8 mouse cellular contexts compared by ENCODE assay signal in genomic region chr4:123050681-123051211, GRCm38 (mm10). TPM values are rescaled to one million over a fixed set of nuclear protein-coding genes. Genes with fewer than 3 reads are reported as not detected.
DNase-seq lines count a peak whose midpoint lies in the region; ATAC-seq and TF ChIP-seq lines count a peak whose summit lies in the region.

No protein-coding gene starts in this region.

- no peak for TF ChIP-seq POLR2A in liver, adult 2 months (IDR thresholded peaks at IDR 0.05; ENCODE audit: extremely low read depth, insufficient read depth, low read length)

- TF ChIP-seq CTCF in liver, adult 2 months (IDR thresholded peaks at IDR 0.05; ENCODE audit: low read depth, low read length) = no peak

- H3K4me3 ChIP-seq in hindbrain, embryonic 11.5 days (ENCODE audit: low read depth, low read length) = no peak overlapping the region
- no peak overlapping the region for H3K4me3 ChIP-seq in hindbrain, embryonic 10.5 days
- H3K4me3 ChIP-seq in embryonic facial prominence, embryonic 12.5 days = no peak overlapping the region
- no peak overlapping the region for H3K4me3 ChIP-seq in kidney, embryonic 14.5 days (ENCODE audit: low read length)
- no peak overlapping the region for H3K4me3 ChIP-seq in liver, adult 2 months (ENCODE audit: insufficient read depth, low read depth, low read length)
- H3K4me3 ChIP-seq in stomach, embryonic 15.5 days (replicated peaks) = no peak overlapping the region

- H3K36me3 ChIP-seq in hindbrain, embryonic 11.5 days (ENCODE audit: control insufficient read depth, insufficient read depth, low read length) = peaks cover 9% of the 10 kb centered on the region
- H3K36me3 ChIP-seq in hindbrain, embryonic 10.5 days = peaks cover 100% of the 10 kb centered on the region
- peaks cover 63% of the 10 kb centered on the region for H3K36me3 ChIP-seq in embryonic facial prominence, embryonic 12.5 days
- peaks cover 89% of the 10 kb centered on the region for H3K36me3 ChIP-seq in kidney, embryonic 14.5 days (ENCODE audit: control insufficient read depth, insufficient read depth, low read length)
- peaks cover 52% of the 10 kb centered on the region for H3K36me3 ChIP-seq in liver, adult 2 months (ENCODE audit: control insufficient read depth, insufficient read depth, low read length)
- H3K36me3 ChIP-seq in stomach, embryonic 15.5 days = peaks cover 40% of the 10 kb centered on the region

- H3K27ac ChIP-seq in hindbrain, embryonic 11.5 days (ENCODE audit: low read depth, low read length) = peak overlapping the region; percentile 59
- no peak overlapping the region; the same call in 1 of the 2 replicates for H3K27ac ChIP-seq in hindbrain, embryonic 10.5 days
- H3K27ac ChIP-seq in embryonic facial prominence, embryonic 12.5 days = peak overlapping the region; percentile 12; the same call in 1 of the 2 replicates
- peak overlapping the region; percentile 26; the same call in 1 of the 2 replicates for H3K27ac ChIP-seq in kidney, embryonic 14.5 days (ENCODE audit: low read depth, low read length)
- H3K27ac ChIP-seq in liver, adult 2 months (replicated peaks; ENCODE audit: insufficient read depth, low read depth, low read length) = no peak overlapping the region
- H3K27ac ChIP-seq in stomach, embryonic 15.5 days = peak overlapping the region; percentile 74

- H3K4me1 ChIP-seq in hindbrain, embryonic 11.5 days (replicated peaks; ENCODE audit: control insufficient read depth, insufficient read depth, low read length) = no peaks in the 10 kb centered on the region
- peaks cover 18% of the 10 kb centered on the region for H3K4me1 ChIP-seq in hindbrain, embryonic 10.5 days (replicated peaks)
- H3K4me1 ChIP-seq in embryonic facial prominence, embryonic 12.5 days = peaks cover 14% of the 10 kb centered on the region
- no peaks in the 10 kb centered on the region for H3K4me1 ChIP-seq in kidney, embryonic 14.5 days (ENCODE audit: control insufficient read depth, insufficient read depth, low read length)
- H3K4me1 ChIP-seq in liver, adult 2 months (ENCODE audit: control insufficient read depth, insufficient read depth, low read length) = peaks cover 6% of the 10 kb centered on the region
- H3K4me1 ChIP-seq in stomach, embryonic 15.5 days = peaks cover 30% of the 10 kb centered on the region

- peak; percentile 77 for DNase-seq in hindbrain, embryonic 11.5 days (ENCODE audit: low spot score)
- no peak for DNase-seq in hindbrain, embryonic 10.5 days (ENCODE audit: low spot score)
- peak; percentile 90 for DNase-seq in heart, adult 9 months (ENCODE audit: low spot score in 2 of 2)
- peak; percentile 66 for DNase-seq in liver, adult 2 months (ENCODE audit: extremely low read depth, low read depth, low spot score)
- peak; percentile 44 for DNase-seq in naive thymus-derived CD4-positive, alpha-beta T cell, adult 2 months (ENCODE audit: low read depth)

- no peaks in the 10 kb centered on the region for H3K9me3 ChIP-seq in hindbrain, embryonic 11.5 days (ENCODE audit: control insufficient read depth, low read length)
- no peaks in the 10 kb centered on the region for H3K9me3 ChIP-seq in hindbrain, embryonic 10.5 days
- no peaks in the 10 kb centered on the region for H3K9me3 ChIP-seq in embryonic facial prominence, embryonic 12.5 days
- no peaks in the 10 kb centered on the region for H3K9me3 ChIP-seq in kidney, embryonic 14.5 days (ENCODE audit: control insufficient read depth, low read length)
- H3K9me3 ChIP-seq in stomach, embryonic 15.5 days = no peaks in the 10 kb centered on the region

- H3K4me2 ChIP-seq in hindbrain, embryonic 11.5 days (replicated peaks; ENCODE audit: low read depth, low read length) = no peak overlapping the region
- H3K4me2 ChIP-seq in embryonic facial prominence, embryonic 12.5 days (replicated peaks) = no peak overlapping the region
- no peak overlapping the region for H3K4me2 ChIP-seq in kidney, embryonic 14.5 days (replicated peaks; ENCODE audit: low read depth, low read length)
- H3K4me2 ChIP-seq in stomach, embryonic 15.5 days = no peak overlapping the region

- H3K27me3 ChIP-seq in hindbrain, embryonic 11.5 days (ENCODE audit: control insufficient read depth, insufficient read depth, low read length) = no peaks in the 10 kb centered on the region
- H3K27me3 ChIP-seq in hindbrain, embryonic 10.5 days (ENCODE audit: insufficient read depth, poor library complexity, severe bottlenecking) = no peaks in the 10 kb centered on the region
- H3K27me3 ChIP-seq in embryonic facial prominence, embryonic 12.5 days = no peaks in the 10 kb centered on the region
- H3K27me3 ChIP-seq in kidney, embryonic 14.5 days (ENCODE audit: control insufficient read depth, insufficient read depth, low read length) = no peaks in the 10 kb centered on the region
- H3K27me3 ChIP-seq in liver, adult 2 months (ENCODE audit: control insufficient read depth, insufficient read depth, low read length) = no peaks in the 10 kb centered on the region
- no peaks in the 10 kb centered on the region for H3K27me3 ChIP-seq in stomach, embryonic 15.5 days (replicated peaks)

- WGBS in hindbrain, embryonic 11.5 days = 76% methylated on average over 5 of the region's 5 CpGs
- 90% methylated on average over 5 of the region's 5 CpGs for WGBS in hindbrain, embryonic 10.5 days
- 66% methylated on average over 5 of the region's 5 CpGs for WGBS in embryonic facial prominence, embryonic 12.5 days
- WGBS in kidney, embryonic 14.5 days = 56% methylated on average over 5 of the region's 5 CpGs
- 68% methylated on average over 5 of the region's 5 CpGs for WGBS in liver, adult 2 months
- 27% methylated on average over 5 of the region's 5 CpGs for WGBS in stomach, embryonic 15.5 days

- ATAC-seq in hindbrain, embryonic 11.5 days (ENCODE audit: low FRiP score) = peak; percentile 90
- peak; percentile 81 for ATAC-seq in embryonic facial prominence, embryonic 12.5 days (ENCODE audit: insufficient number of reproducible peaks, insufficient read depth, low FRiP score, low TSS enrichment)
- ATAC-seq in kidney, embryonic 14.5 days (ENCODE audit: low FRiP score, low TSS enrichment) = peak; percentile 86
- peak; percentile 90 for ATAC-seq in stomach, embryonic 15.5 days (ENCODE audit: insufficient read depth, low FRiP score, low read depth)

- H3K9ac ChIP-seq in hindbrain, embryonic 11.5 days (ENCODE audit: low read depth, low read length) = no peak overlapping the region
- no peak overlapping the region for H3K9ac ChIP-seq in embryonic facial prominence, embryonic 12.5 days
- H3K9ac ChIP-seq in kidney, embryonic 14.5 days (ENCODE audit: low read depth, low read length) = no peak overlapping the region
- no peak overlapping the region for H3K9ac ChIP-seq in liver, adult 2 months (ENCODE audit: low read depth, low read length)
- no peak overlapping the region for H3K9ac ChIP-seq in stomach, embryonic 15.5 days

- H3K79me2 ChIP-seq in liver, adult 2 months (ENCODE audit: control insufficient read depth, insufficient read depth, low read length) = no peaks in the 10 kb centered on the region

RNA-seq across cellular contexts. Expression of gene Trit1, which starts 34.3 kb away (rescaled TPM):
- 24.4 and 26.6 TPM in 2 replicates for polyA plus RNA-seq in hindbrain, embryonic 11.5 days (2014; fragmentation: Nextera tagmentation; extraction: Ambion mirVana)
- polyA plus RNA-seq in hindbrain, embryonic 10.5 days (2016; fragmentation: Nextera tagmentation; extraction: Ambion mirVana) = 22.7 and 25.0 TPM in 2 replicates
- polyA plus RNA-seq in embryonic facial prominence, embryonic 12.5 days (2016; fragmentation: Nextera tagmentation; extraction: Ambion mirVana) = 21.3 and 23.4 TPM in 2 replicates
- 15.8 and 21.7 TPM in 2 replicates for polyA plus RNA-seq in kidney, embryonic 14.5 days (2014; fragmentation: Nextera tagmentation; extraction: Ambion mirVana)
- total RNA-seq in liver, adult 2 months (2014; rRNA removed) = 9.2 and 11.2 TPM in 2 replicates
- polyA plus RNA-seq in liver, adult 2 months (2012; rRNA removed) = 3.2 and 4.3 TPM in 2 replicates
- 18.3 and 20.4 TPM in 2 replicates for polyA plus RNA-seq in stomach, embryonic 15.5 days (2015; fragmentation: Nextera tagmentation; extraction: Ambion mirVana)

RNA-seq across cellular contexts. Expression of gene Bmp8b, which starts 54.2 kb away (rescaled TPM):
- polyA plus RNA-seq in hindbrain, embryonic 11.5 days (2014; fragmentation: Nextera tagmentation; extraction: Ambion mirVana) = 0.20 TPM in 1 of 2 replicates, not detected in the other
- 0.25 and 0.60 TPM in 2 replicates for polyA plus RNA-seq in hindbrain, embryonic 10.5 days (2016; fragmentation: Nextera tagmentation; extraction: Ambion mirVana)
- polyA plus RNA-seq in embryonic facial prominence, embryonic 12.5 days (2016; fragmentation: Nextera tagmentation; extraction: Ambion mirVana) = 0.47 and 0.55 TPM in 2 replicates
- polyA plus RNA-seq in kidney, embryonic 14.5 days (2014; fragmentation: Nextera tagmentation; extraction: Ambion mirVana) = 0.16 and 0.41 TPM in 2 replicates
- not detected in 2 replicates for total RNA-seq in liver, adult 2 months (2014; rRNA removed)
- 0.02 and 0.16 TPM in 2 replicates for polyA plus RNA-seq in liver, adult 2 months (2012; rRNA removed)
- polyA plus RNA-seq in stomach, embryonic 15.5 days (2015; fragmentation: Nextera tagmentation; extraction: Ambion mirVana) = 0.54 and 0.81 TPM in 2 replicates

RNA-seq across cellular contexts. Expression of gene Mycl, which starts 55.3 kb away (rescaled TPM):
- polyA plus RNA-seq in hindbrain, embryonic 11.5 days (2014; fragmentation: Nextera tagmentation; extraction: Ambion mirVana) = 76.1 and 92.7 TPM in 2 replicates
- polyA plus RNA-seq in hindbrain, embryonic 10.5 days (2016; fragmentation: Nextera tagmentation; extraction: Ambion mirVana) = 74.1 and 82.3 TPM in 2 replicates
- 46.4 and 51.5 TPM in 2 replicates for polyA plus RNA-seq in embryonic facial prominence, embryonic 12.5 days (2016; fragmentation: Nextera tagmentation; extraction: Ambion mirVana)
- polyA plus RNA-seq in kidney, embryonic 14.5 days (2014; fragmentation: Nextera tagmentation; extraction: Ambion mirVana) = 7.9 and 13.8 TPM in 2 replicates
- 7.0 and 7.6 TPM in 2 replicates for total RNA-seq in liver, adult 2 months (2014; rRNA removed)
- 3.3 and 3.6 TPM in 2 replicates for polyA plus RNA-seq in liver, adult 2 months (2012; rRNA removed)
- polyA plus RNA-seq in stomach, embryonic 15.5 days (2015; fragmentation: Nextera tagmentation; extraction: Ambion mirVana) = 20.6 and 21.3 TPM in 2 replicates

Comparison
In these comparisons a context has a peak if more than half of its experiments do, and no peak if none do; other contexts are left out.
1. H3K27ac ChIP-seq: peak in hindbrain, embryonic 11.5 days (single experiment), embryonic facial prominence, embryonic 12.5 days (single experiment), kidney, embryonic 14.5 days (single experiment) and stomach, embryonic 15.5 days (single experiment); none in hindbrain, embryonic 10.5 days (single experiment) and liver, adult 2 months (single experiment).
2. Peak in every context shown above with its lines, with median percentiles within 50 percentile points of each other: ATAC-seq.